Mouse (Mus musculus) frontal cortex, adult (tissue): ENCODE measurements around the gene Emc4.
A peak's percentile ranks its signal among the peaks of the same experiment; 100 is the strongest.

ENCODE experiments used
- ATAC-seq: cut with Nextera tagmentation; 2 replicates; pipeline ENCODE4 v1.9.2; 2017; ENCODE audit warnings: mild to moderate bottlenecking, moderate library complexity, mixed read lengths; ENCODE audit not compliant: low TSS enrichment

The Emc4 gene

DNA sequence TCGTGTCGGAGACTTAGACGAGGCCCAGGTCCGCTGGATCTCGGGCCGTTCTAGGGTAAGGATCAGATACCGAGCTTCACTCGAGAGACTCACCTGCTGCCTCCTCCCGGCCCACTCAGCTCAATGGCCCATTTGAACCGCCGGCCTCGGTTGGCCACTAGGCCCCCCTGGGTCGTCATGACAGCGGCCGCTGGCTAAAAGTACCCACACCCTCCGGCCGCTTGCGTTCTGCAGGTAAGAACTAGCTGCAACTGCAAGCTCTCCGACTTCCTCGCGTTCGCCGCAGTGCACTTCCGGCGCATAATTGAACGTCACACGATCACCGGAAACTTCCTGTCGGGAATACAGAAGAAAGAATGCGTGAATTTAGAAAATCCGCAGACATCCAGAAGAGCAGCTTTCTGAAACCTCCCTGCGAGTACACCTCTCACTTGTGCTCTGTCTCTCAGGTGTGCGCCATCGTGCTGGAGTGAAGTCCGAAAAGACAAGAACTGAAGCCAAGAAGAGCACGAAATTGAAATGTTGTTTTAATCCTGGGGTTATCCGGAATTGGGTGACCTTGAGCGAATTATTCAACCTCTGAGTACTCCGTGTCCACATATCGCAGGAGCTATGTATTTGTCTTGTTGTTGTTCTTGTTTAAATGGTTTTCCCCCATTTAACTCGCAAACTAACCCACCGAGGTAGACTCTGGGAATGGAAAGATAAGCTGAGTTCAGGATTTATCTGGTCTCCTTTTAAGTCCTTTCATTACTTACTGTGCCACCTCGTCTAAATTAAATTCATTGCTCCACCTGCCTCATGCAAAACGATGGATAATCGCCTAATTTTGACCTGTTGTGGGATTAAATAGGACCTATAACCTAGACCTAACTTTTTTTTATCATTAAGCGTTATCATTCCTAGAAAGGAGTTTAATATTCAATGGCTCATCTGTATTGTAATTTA is at the start of gene Emc4:
Gene Emc4 (minus strand): TSS at position 302 of the 948 bp plus-strand sequence.
- ATAC-seq: peak; percentile 92

DNA sequence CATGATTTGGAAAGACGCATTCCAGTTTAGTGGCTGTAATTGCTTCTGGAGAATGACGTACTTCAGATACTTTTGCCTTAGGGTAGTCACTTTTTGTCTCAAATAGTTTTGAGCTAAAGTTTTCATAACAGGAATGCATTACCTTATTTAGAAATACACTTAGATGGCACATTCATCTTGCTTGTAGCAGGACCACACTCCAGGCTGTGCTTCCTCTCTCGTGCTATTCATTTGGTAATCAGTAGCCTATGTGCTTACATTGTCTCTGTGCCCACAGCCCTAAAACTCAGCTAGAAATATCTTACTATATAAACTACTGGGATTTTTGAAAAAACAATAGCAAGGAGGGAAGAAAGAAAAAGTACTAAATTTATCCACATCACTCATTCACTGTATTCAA is 39.2 kb upstream of the Emc4 start:
- ATAC-seq: no peak

DNA sequence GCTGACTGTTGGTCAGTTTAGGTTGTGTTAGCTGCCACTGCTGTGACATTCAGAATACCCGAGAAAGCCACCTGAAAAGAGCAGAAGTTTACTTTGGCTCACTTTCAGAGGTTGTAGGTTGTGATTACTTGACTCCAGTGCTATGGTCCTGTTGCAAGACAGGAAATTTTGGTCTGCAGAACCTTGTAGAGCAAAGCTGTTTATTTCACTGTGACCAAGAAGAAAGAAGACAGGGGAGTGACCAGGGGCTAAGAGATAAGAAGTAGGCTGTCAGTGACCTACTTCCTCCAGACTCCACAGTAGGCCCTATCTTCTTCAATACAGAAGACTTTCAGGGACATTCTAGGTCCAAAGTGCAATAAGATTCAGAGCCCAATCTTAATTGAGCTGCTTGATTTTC is 28.8 kb upstream of the Emc4 start:
- no peak for ATAC-seq

DNA sequence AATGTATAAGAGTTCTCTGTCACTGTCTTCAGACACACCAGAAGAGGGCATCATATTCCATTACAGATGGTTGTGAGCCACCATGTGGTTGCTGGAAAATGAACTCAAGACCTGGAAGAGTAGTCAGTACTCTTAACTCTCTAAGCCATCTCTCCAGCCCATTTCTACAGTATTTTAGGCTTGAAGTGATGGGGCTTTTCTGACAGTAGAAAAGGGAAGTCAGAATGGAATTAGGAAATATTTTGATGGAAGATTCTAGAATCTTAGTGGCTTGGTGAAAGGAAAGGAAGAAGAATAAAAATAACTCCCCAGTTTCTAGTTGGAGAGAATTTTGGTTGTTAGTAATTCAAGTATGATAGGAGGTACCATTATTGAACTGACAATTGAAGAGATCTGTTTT is 26.1 kb upstream of the Emc4 start:
- no peak for ATAC-seq

DNA sequence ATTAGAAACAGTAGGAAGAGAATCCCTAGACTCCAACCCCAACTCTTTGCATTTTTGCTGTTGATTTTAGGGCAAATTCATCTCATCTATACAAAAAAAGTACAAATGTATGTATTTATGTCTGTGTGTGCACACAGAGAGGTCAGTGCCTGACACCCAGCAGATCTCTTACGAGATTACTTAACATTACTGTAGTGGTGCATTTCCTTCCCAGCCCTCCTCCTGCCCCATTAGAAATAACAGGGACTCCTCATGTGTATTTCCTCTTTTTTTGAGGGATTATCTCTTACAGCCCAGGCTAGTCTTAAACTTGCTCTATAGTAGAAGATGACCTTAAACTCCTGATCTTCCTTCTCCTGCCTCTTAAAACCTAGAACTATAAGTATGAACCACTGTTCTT is 24.9 kb upstream of the Emc4 start:
- ATAC-seq: no peak

DNA sequence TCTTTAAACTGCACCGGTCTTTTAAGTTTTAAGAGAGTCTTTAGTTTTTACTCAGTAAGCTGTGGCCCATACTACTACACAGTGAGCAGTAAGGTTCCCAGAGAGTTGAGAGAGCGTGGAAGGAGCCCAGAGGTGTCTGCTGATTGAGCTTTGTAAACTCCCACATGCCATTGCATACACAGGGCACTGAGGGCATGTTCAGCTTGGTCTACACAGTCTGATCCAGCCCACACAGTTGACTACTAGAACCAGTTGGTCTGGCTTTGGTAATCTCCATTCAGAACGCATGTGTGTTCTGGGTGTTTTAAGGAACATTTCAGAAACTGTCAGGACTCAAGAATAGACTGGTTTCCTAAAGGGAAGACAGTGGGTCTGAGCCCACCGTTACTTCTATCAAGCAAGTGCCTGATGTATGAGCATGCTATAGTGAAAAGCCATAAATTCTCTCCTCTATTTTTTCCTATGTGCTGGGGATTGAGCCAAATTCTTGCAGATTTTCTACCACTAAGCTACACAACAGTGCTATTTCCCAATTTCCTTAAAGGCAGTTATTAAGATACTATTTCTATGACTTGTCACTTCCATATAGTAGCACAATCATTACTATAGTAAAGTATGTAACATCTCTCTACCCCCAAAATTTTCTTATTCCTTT is 23.6 kb upstream of the Emc4 start:
- ATAC-seq: peak; percentile 57

DNA sequence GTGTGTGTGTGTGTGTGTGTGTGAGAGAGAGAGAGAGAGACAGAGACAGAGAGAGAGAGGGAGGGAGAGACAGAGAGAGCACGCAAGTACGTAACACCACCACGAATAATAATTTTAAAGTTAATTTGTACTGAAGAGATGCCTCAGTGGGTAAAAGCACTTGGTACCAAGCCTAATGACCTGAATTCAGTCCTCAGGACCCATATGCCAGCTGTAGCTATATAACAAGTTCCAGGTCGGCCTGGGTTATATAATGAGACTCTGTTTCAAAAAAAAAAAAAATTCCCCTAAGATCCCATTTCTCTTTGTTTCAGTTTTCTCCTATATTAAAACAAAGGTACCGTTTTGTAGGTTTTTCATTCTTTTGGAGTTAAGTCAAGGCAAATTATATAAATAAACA is 23.0 kb upstream of the Emc4 start:
- no peak for ATAC-seq

DNA sequence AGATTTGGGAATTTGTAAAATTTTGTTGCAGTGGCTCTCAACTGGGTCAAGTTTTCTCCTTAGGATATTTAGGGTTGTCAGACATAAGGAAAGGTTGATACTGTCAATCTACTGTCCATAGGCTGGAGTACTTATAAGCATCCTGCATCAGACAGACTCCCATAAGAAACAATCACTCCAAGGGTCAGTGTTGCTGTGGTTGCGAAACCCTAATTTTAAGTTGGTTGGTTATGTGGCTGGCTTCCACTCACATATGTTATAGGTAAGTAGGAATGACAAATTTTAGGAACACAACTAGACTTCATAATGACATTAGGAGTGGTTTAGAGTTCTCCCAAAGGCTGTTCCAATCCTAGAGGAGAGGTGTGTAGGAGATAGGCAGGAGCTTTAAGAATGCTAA is 13.4 kb upstream of the Emc4 start:
- ATAC-seq: no peak

DNA sequence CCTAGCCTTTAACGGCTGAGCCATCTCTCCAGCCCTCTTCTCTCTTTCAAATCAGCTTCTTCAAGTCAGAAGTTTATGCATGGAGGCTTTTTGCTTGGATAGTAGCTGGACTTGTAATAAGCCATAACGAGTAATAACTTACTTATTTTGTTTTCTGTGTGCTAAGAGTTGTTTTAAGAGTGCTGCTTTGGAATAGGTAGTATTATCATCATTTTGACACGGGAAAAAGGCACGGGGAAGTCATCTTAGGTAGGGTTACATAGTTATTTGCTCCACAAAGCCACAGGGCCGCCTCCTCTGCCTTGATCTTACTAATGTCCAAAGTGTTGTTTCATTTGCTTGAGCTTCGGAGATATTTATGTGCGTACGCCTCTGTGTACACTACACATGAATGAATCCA is 12.3 kb upstream of the Emc4 start:
- ATAC-seq: no peak

DNA sequence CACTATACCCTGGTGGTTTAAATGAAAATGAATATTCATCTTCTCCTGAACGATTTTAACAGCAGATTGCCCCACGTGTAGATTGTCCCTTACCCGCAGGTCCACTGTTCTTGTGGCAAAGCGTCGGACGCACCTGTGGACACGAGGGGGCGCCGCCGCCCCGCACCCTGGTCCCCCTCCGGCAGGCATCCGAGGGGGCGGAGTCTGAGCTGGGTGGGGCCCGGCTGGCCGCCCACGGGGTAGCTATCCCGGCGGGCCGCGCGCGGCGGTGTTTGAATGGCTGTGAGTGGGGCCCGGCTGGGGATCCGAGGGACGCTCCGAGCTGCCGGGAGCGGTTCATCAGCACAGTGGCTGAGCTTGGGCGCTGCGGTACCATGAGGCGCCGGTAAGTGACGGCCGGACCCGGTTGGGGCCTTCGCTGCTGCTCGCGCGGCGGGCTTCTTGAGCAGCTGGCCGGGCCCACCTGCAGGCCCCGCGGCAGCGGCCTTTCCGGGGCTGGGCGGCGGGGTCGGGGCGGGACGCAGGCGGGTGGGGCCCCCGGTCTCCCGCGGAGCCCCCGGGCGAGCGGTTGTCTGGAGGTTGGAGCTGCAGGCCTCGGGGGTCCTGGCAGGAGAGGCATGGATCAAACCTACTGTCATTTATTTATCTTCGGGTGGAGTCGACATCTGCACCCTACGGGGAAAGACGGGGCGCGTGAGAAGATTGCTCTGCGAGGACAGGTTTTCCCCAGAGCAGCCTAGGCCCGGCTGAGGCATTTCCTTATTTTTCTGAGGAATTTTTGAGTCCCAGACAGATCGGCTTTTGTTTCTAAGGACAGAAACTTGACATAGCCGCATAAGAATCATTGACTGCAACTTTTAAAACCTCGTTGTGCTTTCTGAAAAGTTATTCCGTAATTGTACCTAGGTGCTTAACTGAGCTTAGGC is 11.4 kb upstream of the Emc4 start, which contains the start of gene Katnbl1:
Gene Katnbl1 (plus strand): TSS at position 239 of the 926 bp plus-strand sequence.
- ATAC-seq: peak; percentile 98

DNA sequence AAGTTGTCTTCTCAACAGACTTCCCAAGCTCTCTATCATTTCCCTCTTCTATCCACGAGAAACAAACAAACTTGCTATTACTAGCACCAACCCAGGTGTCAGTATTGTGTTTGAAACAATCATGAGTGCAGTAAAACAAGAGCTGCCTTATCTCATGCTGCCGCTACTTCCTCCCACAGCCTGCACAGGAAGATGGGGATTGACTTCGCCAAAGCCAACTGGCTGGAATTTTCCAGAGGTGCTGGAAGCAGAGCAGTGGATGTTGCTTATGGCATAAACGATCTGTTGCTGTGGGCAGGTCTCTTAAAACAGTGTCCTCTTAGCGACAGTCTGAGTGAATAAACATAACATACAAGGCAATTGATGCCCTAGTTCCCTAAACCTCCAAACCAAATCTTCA is 6.8 kb upstream of the Emc4 start:
- ATAC-seq: no peak

DNA sequence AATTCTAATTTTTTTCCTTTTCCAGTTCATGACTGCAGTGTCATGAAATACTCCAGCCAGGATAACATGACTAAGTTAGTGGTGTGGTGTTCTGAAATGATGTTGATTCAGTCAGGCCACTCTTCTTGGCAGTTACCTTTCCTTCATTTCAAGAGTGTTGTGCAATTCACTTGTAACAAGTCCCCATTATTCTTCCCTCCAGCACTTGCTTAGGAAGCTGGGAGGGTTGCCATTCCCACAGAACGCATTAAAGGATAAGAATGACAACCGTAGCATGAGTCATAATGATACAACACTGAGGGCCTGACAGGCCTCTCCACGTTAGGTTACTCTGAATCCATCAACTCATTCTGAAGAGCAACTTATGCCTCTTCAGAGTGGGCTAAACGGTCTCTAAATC is 5.3 kb upstream of the Emc4 start:
- no peak for ATAC-seq

DNA sequence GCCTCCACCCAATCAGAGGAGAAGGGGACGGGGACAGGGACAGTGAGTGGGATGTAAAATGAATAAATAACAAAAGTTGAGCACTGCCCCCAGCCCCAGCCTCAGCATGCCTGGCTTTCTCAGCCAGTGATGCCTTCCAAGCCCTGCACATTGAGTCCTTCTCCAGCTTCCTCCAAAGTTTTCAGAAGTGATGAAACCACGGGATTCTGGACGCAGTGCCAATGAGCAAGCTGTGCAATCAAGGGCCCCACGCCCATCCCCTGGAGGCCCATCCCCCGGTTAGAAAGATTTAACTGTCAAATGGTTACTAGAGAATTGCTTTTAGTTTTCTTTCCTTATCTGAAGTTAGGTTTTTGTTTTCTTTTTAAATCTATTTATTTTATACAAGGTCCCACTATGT is 2.1 kb upstream of the Emc4 start:
- ATAC-seq: no peak

DNA sequence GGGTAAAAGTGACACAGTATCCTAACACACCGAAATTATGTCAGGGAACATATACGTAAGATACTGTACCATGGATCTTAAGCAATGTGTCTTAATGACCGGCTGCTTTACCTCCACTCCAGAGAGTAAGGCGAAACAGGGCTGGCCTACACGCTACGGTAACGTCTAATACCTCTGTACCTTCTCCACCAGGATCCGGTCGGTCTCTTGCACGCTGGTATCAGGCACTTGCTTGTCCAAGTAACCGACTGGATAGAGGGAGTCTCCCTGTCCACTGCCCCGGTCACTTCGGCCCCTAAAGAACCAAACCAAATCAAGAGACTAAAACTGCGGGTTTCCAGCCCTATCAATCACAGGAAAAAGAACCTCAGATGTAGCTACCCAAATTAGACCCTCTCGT is 605 bp downstream of the Emc4 start:
- peak; percentile 31; the same call in 1 of the 2 replicates for ATAC-seq

DNA sequence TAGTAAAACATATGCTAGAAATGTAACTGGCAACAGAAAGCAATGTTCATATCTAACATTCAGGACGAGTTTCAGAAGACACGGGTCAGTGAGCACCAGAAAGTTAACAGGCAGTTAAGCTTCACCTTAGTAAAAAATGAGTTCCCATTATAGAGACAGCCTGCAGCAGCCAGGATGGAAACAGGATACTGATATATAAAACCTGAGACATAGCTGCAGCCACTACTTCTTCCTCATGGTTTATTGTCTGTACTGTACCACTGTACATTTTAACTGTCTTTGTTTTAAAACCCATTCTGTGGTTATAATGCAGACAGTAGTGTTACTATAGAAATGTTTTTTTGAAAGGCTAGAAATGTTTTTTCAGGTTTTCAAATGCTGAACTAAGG is 7.1 kb downstream of the Emc4 start:
- ATAC-seq: no peak

DNA sequence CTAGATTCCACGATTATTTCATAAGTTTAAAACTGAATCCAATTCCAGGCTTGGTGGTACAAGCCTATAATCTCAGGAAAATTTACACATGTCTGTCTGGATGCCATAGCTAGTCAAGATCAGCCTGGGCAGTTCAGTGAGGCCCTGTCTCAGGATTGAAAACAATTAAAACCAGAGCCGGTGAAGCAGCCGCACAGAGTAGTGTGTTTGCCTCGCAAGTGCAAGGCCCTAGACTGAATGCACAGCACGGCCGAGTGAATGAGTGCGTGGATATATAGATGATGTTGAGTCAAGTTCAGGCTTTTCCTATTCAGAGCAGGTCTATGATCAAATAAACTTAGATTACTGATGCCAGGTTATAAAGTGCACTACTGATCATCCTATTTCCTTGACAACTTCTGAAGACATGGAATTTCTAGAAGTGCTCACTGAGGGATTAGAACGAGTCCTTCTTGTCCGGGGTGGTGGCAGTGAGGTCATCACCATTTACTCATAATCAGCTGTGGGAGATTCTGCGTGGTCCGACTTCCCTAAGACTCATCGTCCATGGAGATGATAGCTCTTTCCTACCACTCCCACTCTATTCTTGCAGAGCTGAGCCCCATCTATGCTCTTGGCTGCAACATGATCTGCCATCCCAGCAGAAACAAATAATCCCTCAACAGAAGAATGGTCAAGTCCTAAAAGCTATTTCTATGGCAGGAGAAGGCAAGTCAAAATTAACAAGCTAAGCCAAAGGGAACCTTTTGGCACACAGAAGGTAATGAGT is 7.6 kb downstream of the Emc4 start:
- 0 out of 2 replicates have a peak, but pooled peaks have one; percentile 18 for ATAC-seq

DNA sequence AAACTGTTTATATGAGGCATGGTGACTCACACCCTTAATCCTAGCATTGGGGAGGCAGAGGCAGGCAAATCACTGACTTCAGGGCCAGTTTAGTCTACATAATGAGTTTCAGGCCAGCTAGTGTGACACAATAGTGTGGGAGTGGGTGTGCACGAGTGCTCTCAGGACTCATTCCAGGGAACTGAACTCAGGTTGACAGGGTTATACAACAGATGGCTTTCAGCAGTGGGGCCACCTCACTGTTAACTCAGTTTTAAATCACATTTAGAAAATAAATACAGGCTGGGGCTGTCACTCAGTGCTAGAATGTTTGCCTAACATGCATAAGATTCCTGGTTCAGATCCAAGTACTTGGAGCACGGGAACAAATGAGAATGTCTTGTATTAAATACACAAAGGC is 8.2 kb downstream of the Emc4 start:
- ATAC-seq: peak; percentile 64

DNA sequence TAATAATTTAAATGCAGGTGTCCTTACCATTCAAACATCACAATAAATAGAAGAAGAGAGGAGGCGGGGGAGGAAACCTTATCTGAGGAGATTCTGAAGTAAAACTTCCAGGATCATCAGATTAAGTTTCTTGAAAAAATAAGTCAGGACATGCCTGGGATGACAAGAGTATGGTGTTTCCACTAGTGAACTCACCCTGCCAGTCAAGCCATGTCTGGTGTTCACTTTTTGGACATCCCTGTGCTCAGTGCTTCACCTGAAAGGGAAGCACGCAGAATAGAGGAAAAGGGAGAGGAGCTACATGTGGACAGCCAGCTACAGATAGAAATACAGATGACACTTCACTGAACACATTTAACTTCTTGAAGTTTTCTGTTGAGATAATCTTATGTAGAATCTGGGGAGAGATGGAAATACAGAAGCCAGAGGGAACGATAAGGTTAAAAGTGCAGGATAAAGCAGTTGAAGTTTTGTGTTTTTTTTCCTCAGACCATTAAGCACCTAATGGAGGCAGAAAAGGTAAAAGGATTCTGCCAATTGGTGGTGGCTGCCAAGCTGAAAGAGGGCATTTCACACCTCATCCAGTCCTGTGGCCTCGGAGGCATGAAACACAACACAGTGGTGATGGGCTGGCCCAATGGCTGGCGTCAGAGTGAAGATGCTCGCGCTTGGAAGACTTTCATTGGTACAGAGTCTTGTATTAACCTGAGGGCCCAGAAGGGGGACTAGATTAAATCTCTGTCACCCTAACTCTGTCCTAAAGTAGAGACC is 14.0 kb downstream of the Emc4 start:
- ATAC-seq: no peak

DNA sequence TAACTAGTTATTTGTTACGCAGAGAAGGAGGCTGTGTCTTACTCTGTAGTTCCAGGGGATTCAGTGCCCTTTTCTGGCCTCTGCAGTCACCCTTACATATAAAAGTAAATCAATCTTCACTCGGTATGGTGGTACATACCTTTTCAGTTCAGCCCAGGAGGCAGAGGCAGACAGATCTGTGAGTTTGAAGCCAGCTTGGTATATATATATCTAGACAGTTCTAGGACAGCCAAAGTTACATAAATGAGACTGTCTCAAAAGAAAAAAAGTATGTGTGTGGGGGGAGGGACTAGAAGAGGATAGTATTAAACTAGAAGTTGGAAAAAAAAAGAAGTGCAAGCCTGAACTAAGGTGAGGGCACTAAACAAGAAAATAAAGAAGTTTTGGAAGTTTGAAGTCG is 19.6 kb downstream of the Emc4 start:
- ATAC-seq: peak; percentile 92

DNA sequence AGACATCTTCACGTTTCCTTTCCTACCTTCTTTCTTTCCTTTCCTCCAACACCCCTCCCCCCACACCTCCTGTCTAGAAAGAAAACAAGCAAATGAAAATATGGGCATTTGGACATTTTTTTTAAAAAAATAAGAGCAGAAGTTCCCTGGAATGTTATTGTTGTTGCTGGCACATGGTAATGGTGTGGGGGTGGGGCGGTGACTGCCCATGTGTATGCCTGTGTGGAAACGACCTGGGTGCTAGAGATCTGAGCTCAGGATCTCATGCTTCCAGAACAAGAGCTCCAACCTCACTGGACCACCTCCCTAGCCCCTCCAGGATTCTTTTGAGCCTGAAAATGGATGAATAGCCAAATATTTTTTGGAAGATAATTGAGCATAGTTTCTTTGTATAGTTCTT is 26.7 kb downstream of the Emc4 start:
- no peak for ATAC-seq
